Mouse (Mus musculus) intestine, embryonic 16.5 days (tissue): ENCODE data around the gene Lrrk2. TPM values are rescaled to one million over a fixed set of nuclear protein-coding genes. Genes with fewer than 3 reads are reported as not detected.

Experiments used
- ATAC-seq: fragments of 200-750 bp; cut with Nextera tagmentation; 2 replicates; pipeline ENCODE4 v1.8.0; 2017; ENCODE audit warnings: moderate TSS enrichment, moderate library complexity
- H3K27ac ChIP-seq: fragments of 300-500 bp; sonication (generic); 2 replicates; pipeline ENCODE4 v1.5.1; 2014; ENCODE audit warnings: mild to moderate bottlenecking, low read length
- H3K27me3 ChIP-seq: fragments of 300-500 bp; sonication (generic); replicated peaks from 2 replicates; pipeline ENCODE4 v1.6.1; 2014; ENCODE audit warnings: low read length, control low read depth, mixed read lengths; ENCODE audit not compliant: control insufficient read depth, insufficient read depth
- H3K36me3 ChIP-seq: fragments of 300-500 bp; sonication (generic); 2 replicates; pipeline ENCODE4 v1.6.1; 2014; ENCODE audit warnings: low read length, control low read depth; ENCODE audit not compliant: control insufficient read depth, insufficient read depth
- H3K4me1 ChIP-seq: fragments of 300-500 bp; sonication (generic); 2 replicates; pipeline ENCODE4 v1.6.1; 2014; ENCODE audit warnings: low read length, control low read depth, mixed read lengths; ENCODE audit not compliant: control insufficient read depth, insufficient read depth
- H3K4me2 ChIP-seq: fragments of 300-500 bp; sonication (generic); 2 replicates; pipeline ENCODE4 v1.6.1; 2014; ENCODE audit warnings: low read depth, low read length, control low read depth
- H3K4me3 ChIP-seq: fragments of 300-500 bp; sonication (generic); 2 replicates; pipeline ENCODE4 v1.5.1; 2014; ENCODE audit warnings: mild to moderate bottlenecking, low read length
- H3K9ac ChIP-seq: fragments of 300-500 bp; sonication (generic); 2 replicates; pipeline ENCODE4 v1.6.1; 2014; ENCODE audit warnings: low read depth, low read length
- H3K9me3 ChIP-seq: fragments of 300-500 bp; sonication (generic); 2 replicates; pipeline ENCODE4 v1.6.1; 2016; ENCODE audit warnings: low read length, control low read depth; ENCODE audit not compliant: control insufficient read depth
- WGBS: fragments of 180-500 bp; shearing (Covaris S2); extraction: QIAGEN DNeasy Blood & Tissue Kit; methylation state at CpG from one replicate; pipeline ENCODE4 v1.1.7; 2014; 5-methylcytosine and 5-hydroxymethylcytosine counted together
- polyA plus RNA-seq: library from polyadenylated mRNA; unstranded; fragments of >200 nt; fragmentation: Nextera tagmentation; extraction: Ambion mirVana; gene quantifications from 2 replicates; pipeline ENCODE4 v1.2.1, GENCODE M21; 2015

The Lrrk2 gene
- polyA plus RNA-seq, 1 experiment from 2014 or later, result 1.9 TPM

DNA sequence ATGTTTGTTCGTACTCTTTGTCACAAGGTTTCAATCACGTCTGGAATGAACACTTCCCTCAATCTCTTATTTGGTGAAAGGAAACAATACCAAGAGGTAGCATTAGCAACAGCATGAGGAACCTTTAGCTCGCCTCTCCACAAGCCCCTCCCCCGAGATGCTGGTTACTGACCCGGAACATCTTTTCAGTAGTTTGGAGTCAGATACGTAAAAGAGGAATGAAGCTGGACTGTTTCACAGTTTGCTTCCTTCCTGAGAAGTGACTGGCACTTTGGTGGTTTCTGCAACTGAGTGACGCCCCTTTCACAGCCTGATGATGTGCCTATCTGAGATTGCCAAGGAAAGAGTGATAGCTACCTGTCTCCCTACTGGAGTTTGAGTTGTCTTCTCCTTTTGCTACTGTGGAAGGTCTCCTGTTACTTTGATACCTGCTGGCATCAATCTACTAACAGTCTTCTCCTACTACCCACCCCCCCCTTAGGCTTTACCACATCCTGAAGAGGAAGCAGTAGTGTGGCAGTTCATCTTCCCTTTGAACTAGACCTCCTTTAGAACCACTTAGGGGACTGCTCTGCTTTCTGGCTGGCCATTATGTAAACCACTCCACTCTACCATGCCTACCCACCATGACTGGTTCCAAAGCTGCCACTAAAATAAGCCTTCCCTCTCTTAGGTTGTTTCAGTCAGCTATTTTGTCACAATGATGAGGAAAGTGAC is 29.2 kb upstream of the Lrrk2 start:
- no peak overlapping the region for H3K27ac ChIP-seq
- ATAC-seq, result no peak
- WGBS, result 81% methylated on average over 7 of the region's 7 CpGs
- no peak overlapping the region for H3K9ac ChIP-seq
- no peak overlapping the region for H3K4me2 ChIP-seq
- no peaks in the 10 kb centered on the region for H3K4me1 ChIP-seq
- H3K9me3 ChIP-seq, result no peaks in the 10 kb centered on the region
- H3K27me3 ChIP-seq, result no peaks in the 10 kb centered on the region
- no peaks in the 10 kb centered on the region for H3K36me3 ChIP-seq
- H3K4me3 ChIP-seq, result no peak overlapping the region

DNA sequence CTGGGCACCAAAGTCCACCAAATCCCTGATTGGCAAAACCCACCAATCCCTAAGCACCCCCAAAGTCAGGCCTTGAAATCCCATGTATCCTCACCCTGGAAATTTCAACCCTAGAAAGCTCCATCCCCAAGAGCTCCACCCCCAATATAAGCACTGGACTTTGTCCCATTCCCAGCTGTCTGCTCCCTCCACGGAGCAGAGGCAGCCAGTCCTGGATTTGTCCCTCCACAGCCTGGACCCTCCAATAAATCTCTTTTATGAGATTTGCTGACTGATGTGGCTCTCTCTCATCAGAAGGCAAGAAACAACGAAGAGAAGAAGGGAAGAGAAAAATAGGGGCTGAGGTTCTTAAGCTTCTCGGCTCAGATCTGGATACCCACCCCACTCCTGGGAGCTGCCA is 22.7 kb upstream of the Lrrk2 start:
- no peak overlapping the region for H3K9ac ChIP-seq
- H3K27ac ChIP-seq, result no peak overlapping the region
- peak; percentile 66; the same call in 1 of the 2 replicates for ATAC-seq
- H3K36me3 ChIP-seq, result no peaks in the 10 kb centered on the region
- 0 out of 2 replicates have a peak, but pooled peaks cover 3% of the 10 kb centered on the region for H3K9me3 ChIP-seq
- H3K4me3 ChIP-seq, result no peak overlapping the region
- H3K27me3 ChIP-seq, result no peaks in the 10 kb centered on the region
- no peaks in the 10 kb centered on the region for H3K4me1 ChIP-seq
- no peak overlapping the region for H3K4me2 ChIP-seq
- WGBS, result 33% methylated on average over 3 of the region's 3 CpGs

DNA sequence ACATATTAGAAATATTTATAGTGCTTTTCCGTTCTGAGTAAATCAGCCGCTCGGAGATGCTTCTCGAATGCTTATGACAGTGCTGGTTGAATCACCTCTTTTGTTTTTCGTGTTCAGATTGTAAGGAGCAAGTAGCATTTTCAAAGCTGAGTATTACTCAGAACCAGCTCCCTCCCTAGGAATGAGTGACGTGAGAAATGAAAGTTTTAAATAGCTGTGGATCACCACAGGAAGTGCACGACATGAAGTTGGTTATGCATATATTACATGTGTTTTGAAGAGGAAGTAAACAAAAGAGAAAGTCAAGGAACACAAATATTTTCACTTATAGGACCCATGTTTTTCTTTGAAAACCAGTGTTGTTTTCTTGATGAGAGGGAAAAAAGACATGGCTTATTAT is 21.5 kb upstream of the Lrrk2 start:
- Histone ChIP-seq H3K4me2 (no peak overlapping the region), H3K27me3 (no peaks in the 10 kb centered on the region), H3K4me3 (no peak overlapping the region), H3K36me3 (no peaks in the 10 kb centered on the region), H3K9me3 (0 out of 2 replicates have a peak, but pooled peaks cover 3% of the 10 kb centered on the region), H3K9ac (no peak overlapping the region), H3K4me1 (no peaks in the 10 kb centered on the region), H3K27ac (no peak overlapping the region)
- ATAC-seq, result no peak
- 63% methylated on average over 7 of the region's 7 CpGs for WGBS

DNA sequence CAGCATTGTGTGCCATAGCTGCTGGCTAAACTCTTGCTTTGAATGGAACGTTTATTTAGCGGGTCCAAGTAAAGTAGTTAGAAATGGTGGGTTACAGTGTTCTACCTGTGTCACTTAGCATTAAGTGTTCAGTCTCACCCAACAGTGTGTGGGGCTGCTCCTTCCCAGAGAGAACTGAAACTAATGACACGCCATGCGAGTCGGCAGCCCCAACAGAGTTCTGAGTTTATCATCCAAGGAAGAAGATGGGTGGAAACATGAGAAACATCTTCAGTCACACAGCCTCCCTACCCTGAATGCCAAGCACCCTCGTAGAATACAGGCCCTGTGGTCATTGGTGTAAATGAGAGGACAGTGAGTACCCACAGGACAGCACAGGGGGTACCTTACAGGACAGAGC is 14.7 kb upstream of the Lrrk2 start:
- no peak overlapping the region for H3K9ac ChIP-seq
- no peaks in the 10 kb centered on the region for H3K4me1 ChIP-seq
- H3K9me3 ChIP-seq, result 0 out of 2 replicates have a peak, but pooled peaks cover 3% of the 10 kb centered on the region
- H3K36me3 ChIP-seq, result no peaks in the 10 kb centered on the region
- no peak for ATAC-seq
- 91% methylated on average over 6 of the region's 6 CpGs for WGBS
- no peak overlapping the region for H3K4me2 ChIP-seq
- H3K27me3 ChIP-seq, result no peaks in the 10 kb centered on the region
- no peak overlapping the region for H3K27ac ChIP-seq
- no peak overlapping the region for H3K4me3 ChIP-seq

DNA sequence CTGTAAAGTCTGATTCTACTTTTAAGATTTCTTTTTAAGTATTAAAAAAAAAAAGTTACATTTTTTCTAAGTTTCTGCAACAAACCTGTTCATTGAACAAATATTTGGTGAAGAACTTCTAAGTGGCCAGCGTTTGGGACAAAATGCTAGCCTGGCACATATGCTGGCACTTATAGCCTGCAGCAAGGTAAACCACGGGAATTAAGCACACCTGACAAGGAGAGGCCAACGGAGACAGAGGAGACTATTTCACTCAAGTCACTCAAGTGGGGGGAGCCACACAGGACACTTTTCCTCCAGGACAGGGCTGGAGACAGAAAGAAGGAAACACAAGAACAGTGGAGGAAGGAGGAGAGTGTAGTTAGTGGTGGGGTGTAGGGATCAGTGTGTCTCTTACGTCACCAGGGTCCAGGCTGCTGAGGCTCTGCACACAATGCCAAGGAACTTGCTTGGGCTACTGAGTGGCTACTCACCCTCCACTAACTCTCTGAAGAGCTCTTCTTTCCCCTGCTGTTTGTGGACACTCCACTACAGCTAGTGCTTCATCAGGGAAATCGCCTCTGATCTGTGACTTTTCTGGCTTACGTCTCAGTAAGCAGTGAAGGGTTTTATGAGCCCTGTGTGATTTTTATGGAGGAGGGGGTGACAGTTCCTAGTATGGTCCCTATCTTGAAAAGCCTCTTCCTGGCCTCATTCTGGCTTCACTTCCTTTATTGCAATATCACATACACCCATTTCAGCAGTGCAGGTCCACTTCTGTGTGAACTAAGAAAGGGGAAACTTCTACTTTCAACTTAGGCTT is 12.5 kb upstream of the Lrrk2 start:
- no peak overlapping the region for H3K9ac ChIP-seq
- no peaks in the 10 kb centered on the region for H3K27me3 ChIP-seq
- WGBS, result 69% methylated on average over 6 of the region's 6 CpGs
- no peak overlapping the region for H3K4me2 ChIP-seq
- ATAC-seq, result no peak
- H3K4me1 ChIP-seq, result no peaks in the 10 kb centered on the region
- H3K4me3 ChIP-seq, result no peak overlapping the region
- H3K27ac ChIP-seq, result no peak overlapping the region
- H3K9me3 ChIP-seq, result no peaks in the 10 kb centered on the region
- H3K36me3 ChIP-seq, result no peaks in the 10 kb centered on the region

DNA sequence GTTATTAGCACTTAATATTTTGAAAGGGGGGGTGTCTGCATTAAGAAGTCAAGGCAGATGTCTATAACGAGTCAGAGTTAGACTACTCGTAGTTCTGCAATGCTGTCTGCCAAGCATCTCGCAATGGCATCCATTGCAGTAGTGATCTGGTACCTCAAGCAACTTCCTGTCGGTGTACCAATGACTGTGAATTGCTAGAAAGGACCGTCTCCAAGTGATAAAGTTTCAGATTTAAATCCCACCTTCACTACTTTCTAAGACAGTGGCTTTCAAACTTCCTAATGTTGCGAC is 12.0 kb upstream of the Lrrk2 start:
- no peak overlapping the region for H3K4me2 ChIP-seq
- H3K9me3 ChIP-seq, result no peaks in the 10 kb centered on the region
- H3K4me1 ChIP-seq, result no peaks in the 10 kb centered on the region
- H3K4me3 ChIP-seq, result no peak overlapping the region
- no peak overlapping the region for H3K27ac ChIP-seq
- WGBS, result 76% methylated on average over 6 of the region's 6 CpGs
- H3K27me3 ChIP-seq, result no peaks in the 10 kb centered on the region
- no peak for ATAC-seq
- H3K36me3 ChIP-seq, result no peaks in the 10 kb centered on the region
- no peak overlapping the region for H3K9ac ChIP-seq

DNA sequence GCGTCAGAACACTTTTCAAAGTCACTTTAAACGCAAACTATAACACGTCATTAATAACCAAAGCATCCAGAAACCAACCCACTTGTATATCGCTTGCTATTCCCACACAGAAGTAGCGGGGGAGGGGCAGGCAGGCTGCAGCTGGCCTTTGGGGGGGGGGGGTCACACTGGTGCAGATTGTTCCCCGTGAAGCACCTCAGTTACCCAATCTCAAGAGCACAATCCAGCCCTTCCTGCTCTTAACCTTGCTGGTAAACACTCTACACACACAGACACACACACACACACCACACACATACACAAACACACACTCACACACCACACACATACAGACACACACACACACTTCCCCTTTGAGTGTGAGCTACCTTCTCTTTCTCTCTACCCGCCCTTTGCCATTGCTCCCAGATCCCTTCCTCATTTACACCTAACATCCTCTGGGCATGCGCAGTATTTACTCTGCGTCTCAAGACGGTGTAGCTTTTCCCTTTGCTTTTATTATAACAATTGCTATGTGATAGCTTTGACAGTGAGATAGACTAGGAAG is 8.3 kb upstream of the Lrrk2 start:
- H3K27me3 ChIP-seq, result no peaks in the 10 kb centered on the region
- H3K27ac ChIP-seq, result no peak overlapping the region
- WGBS, result 77% methylated on average over 10 of the region's 10 CpGs
- ATAC-seq, result no peak
- H3K9me3 ChIP-seq, result no peaks in the 10 kb centered on the region
- no peak overlapping the region for H3K4me3 ChIP-seq
- H3K36me3 ChIP-seq, result no peaks in the 10 kb centered on the region
- no peaks in the 10 kb centered on the region for H3K4me1 ChIP-seq
- H3K9ac ChIP-seq, result no peak overlapping the region
- H3K4me2 ChIP-seq, result no peak overlapping the region

DNA sequence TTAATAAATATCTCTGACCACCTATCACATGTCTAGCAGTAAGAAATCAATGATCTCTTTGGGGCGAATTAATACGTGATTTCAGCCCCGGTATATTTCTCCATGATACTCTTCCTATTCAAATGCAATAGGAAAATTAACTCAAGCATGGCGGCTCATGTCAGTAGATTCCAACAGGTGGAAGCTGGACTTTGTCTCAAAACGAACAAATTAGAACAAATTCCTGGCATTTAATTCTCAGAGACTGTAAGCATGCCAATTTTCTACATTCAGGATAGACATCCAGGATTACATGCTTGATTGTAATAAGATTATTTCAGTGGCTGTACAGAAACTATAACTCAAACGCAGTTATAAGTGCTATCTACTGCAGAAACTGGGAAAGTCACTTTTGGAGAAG is 7.4 kb upstream of the Lrrk2 start:
- H3K4me3 ChIP-seq, result no peak overlapping the region
- H3K4me2 ChIP-seq, result no peak overlapping the region
- H3K27ac ChIP-seq, result no peak overlapping the region
- no peaks in the 10 kb centered on the region for H3K4me1 ChIP-seq
- no peaks in the 10 kb centered on the region for H3K36me3 ChIP-seq
- ATAC-seq, result no peak
- 88% methylated on average over 6 of the region's 6 CpGs for WGBS
- no peaks in the 10 kb centered on the region for H3K27me3 ChIP-seq
- H3K9ac ChIP-seq, result no peak overlapping the region
- H3K9me3 ChIP-seq, result no peaks in the 10 kb centered on the region

DNA sequence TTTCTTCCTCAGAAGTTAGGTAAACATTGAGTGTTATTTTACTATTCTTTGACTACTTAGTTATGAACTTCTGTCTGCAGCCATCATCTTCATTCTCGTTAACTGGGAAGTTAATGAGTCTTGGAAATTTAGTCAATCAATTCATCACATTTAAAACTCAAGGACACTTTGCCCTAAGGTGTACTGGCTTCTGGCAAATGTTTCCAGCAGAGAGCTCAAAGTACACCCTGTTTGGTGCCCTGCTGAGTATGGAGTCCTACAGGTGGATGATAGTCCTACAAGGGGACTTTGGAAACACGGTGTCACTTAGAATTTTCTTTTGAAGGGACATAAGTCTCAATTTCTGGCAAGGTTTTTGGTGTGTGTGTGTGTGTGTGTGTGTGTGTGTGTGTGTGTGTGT is 1.8 kb upstream of the Lrrk2 start:
- no peak for ATAC-seq
- 75% methylated on average over 2 of the region's 2 CpGs for WGBS
- no peaks in the 10 kb centered on the region for H3K9me3 ChIP-seq
- no peak overlapping the region for H3K9ac ChIP-seq
- H3K4me2 ChIP-seq, result no peak overlapping the region
- H3K4me3 ChIP-seq, result no peak overlapping the region
- no peaks in the 10 kb centered on the region for H3K36me3 ChIP-seq
- no peaks in the 10 kb centered on the region for H3K27me3 ChIP-seq
- peaks cover 11% of the 10 kb centered on the region; the same call in 1 of the 2 replicates for H3K4me1 ChIP-seq
- no peak overlapping the region for H3K27ac ChIP-seq
